Mouse (Mus musculus): ENCODE measurements around the gene Gm5916. TPM values are rescaled to one million over a fixed set of nuclear protein-coding genes. Genes with fewer than 3 reads are reported as not detected.

Gm5916 gene
- not detected in 2 replicates for polyA plus RNA-seq (2015; fragmentation: Nextera tagmentation; extraction: Ambion mirVana)

DNA sequence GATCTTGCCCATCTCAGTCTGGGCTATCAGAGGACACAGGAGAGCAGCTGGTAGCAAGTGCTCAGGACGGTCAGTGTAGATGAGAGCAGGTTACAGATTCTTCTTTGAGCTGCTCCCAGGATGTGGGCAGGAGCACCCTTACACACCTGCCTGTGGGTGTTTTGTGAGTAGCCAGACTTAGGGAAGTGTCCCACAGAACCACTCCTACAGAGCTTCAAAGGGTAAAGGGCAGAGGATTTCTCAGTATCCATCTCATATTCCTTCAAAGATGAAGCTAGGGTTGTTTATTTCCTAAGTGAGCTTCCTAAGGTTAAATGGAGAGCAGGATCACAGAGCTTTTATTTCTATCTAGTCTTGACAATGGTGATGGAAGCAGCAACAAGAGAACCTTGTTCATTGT lies at the start of gene Gm5916:
Gene Gm5916 (minus strand): TSS at position 101 of the 400 bp plus-strand sequence.
- Histone ChIP-seq H3K27ac (replicated peaks) (no peak within 1 kb of the TSS), H3K27me3 (no peaks in the 10 kb centered on the region), H3K4me1 (no peaks in the 10 kb centered on the region), H3K9ac (no peak within 1 kb of the TSS), H3K36me3 (no peaks in the 10 kb centered on the region), H3K4me2 (replicated peaks) (no peak within 1 kb of the TSS), H3K9me3 (replicated peaks) (no peaks in the 10 kb centered on the region), H3K4me3 (replicated peaks) (no peak within 1 kb of the TSS)
- 72% methylated on average over 1 of the region's 1 CpGs for WGBS
- ATAC-seq (ENCODE audit: insufficient number of reproducible peaks, low FRiP score, low TSS enrichment, low read depth), result no peak

Other genes starting within 250 kb of the Gm5916 start
- not detected in 2 replicates for gene 9230113P08Rik, start 220.4 kb downstream of the Gm5916 start, polyA plus RNA-seq (2015; fragmentation: Nextera tagmentation; extraction: Ambion mirVana)

All from embryonic facial prominence, embryonic 15.5 days (tissue).